Comparison of ENCODE assay signal across 11 mouse cellular contexts in the genomic region with DNA sequence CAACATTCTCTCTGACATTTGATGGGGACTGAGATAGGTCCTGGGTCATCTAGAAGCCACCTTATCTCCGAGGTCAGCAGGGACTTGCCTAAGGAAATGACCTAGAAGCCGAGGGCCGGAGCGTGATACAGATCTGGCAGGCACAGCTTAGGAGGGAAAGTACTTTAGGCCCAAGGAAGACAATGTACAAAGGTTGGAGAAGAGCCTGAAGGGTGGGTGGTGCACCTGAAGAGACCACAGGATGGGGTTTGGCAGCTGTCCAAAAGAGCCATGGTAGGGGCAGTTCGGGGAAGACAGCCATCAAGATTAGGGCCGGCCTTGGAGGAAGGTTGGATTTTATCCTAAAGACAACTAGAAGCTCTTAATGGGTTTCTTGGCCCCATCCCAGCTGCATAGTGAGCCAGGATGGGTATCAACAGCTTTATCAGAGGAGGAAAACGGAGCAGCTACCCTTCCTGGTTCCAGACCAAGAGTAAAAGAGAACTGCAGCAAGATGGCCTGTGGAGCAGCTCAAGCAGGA.
DNase-seq lines count a peak whose midpoint lies in the region; ATAC-seq and TF ChIP-seq lines count a peak whose summit lies in the region.
"Had no signal": no experiment of that assay in that cellular context is flagged by ENCODE, and none has a peak within 500 bp of the region (broad histone marks: within the 10 kb centered on the region; RNA-seq: fewer than 3 reads in every experiment).

No protein-coding gene starts in this region.

- no peaks in the 10 kb centered on the region for H3K9me3 ChIP-seq in G1E (replicated peaks)
- no peaks in the 10 kb centered on the region for H3K9me3 ChIP-seq in lung, postnatal 0 days (ENCODE audit: low read length)

- ATAC-seq in G1E (ENCODE audit: extremely low read depth, insufficient number of reproducible peaks, low FRiP score, poor library complexity, severe bottlenecking) = peak; percentile 61
- ATAC-seq in lung, postnatal 0 days = peak; percentile 74
- ATAC-seq in cerebellum, adult (ENCODE audit: insufficient number of reproducible peaks, low FRiP score, low TSS enrichment) = no peak

- peaks cover 74% of the 10 kb centered on the region for H3K4me1 ChIP-seq in G1E (ENCODE audit: insufficient read depth, low read depth, low read length)
- H3K4me1 ChIP-seq in lung, postnatal 0 days (ENCODE audit: insufficient read depth, low read depth, low read length) = no peaks in the 10 kb centered on the region
- H3K4me1 ChIP-seq: midbrain, embryonic 12.5 days had no signal

- no peak overlapping the region for H3K9ac ChIP-seq in lung, postnatal 0 days (replicated peaks; ENCODE audit: low read depth)
- H3K9ac ChIP-seq: midbrain, embryonic 12.5 days had no signal

- no peak overlapping the region for H3K27ac ChIP-seq in lung, postnatal 0 days (ENCODE audit: low read length)
- H3K27ac ChIP-seq: midbrain, embryonic 12.5 days had no signal

- 55% methylated on average over 7 of the region's 7 CpGs for WGBS in lung, postnatal 0 days

- no peak overlapping the region for H3K4me2 ChIP-seq in lung, postnatal 0 days (replicated peaks; ENCODE audit: low read depth, low read length)
- H3K4me2 ChIP-seq: midbrain, embryonic 12.5 days had no signal

- H3K4me3 ChIP-seq in G1E (ENCODE audit: low read depth, low read length) = peak overlapping the region; percentile 21; the same call in 1 of the 2 replicates
- H3K4me3 ChIP-seq in lung, postnatal 0 days (ENCODE audit: low read depth, low read length) = no peak overlapping the region
- H3K4me3 ChIP-seq: midbrain, embryonic 12.5 days had no signal

- no peaks in the 10 kb centered on the region for H3K36me3 ChIP-seq in G1E (replicated peaks)
- no peaks in the 10 kb centered on the region for H3K36me3 ChIP-seq in lung, postnatal 0 days (ENCODE audit: insufficient read depth, low read length)
- H3K36me3 ChIP-seq: midbrain, embryonic 12.5 days had no signal

- H3K27me3 ChIP-seq in G1E (ENCODE audit: insufficient read depth, low read length) = no peaks in the 10 kb centered on the region
- H3K27me3 ChIP-seq in lung, postnatal 0 days (replicated peaks; ENCODE audit: insufficient read depth, low read length) = no peaks in the 10 kb centered on the region
- H3K27me3 ChIP-seq: midbrain, embryonic 12.5 days had no signal

- peak; percentile 83 for TF ChIP-seq EP300 in lung, postnatal 0 days (IDR thresholded peaks at IDR 0.05)

- TF ChIP-seq CTCF in G1E (IDR thresholded peaks at IDR 0.05; ENCODE audit: low read depth, low read length) = no peak
- TF ChIP-seq CTCF in lung, postnatal 0 days (IDR thresholded peaks at IDR 0.05) = peak; percentile 22; the same call in 1 of the 2 replicates

- peak; percentile 62 to 65 for DNase-seq in cerebellum, postnatal 10 days
- DNase-seq in cerebellum, adult 9-11 months = no peak
- no peak for DNase-seq in G1E (ENCODE audit: low spot score)
- DNase-seq in heart, adult 8-10 months (ENCODE audit: low spot score) = peak; percentile 62
- peak; percentile 32 for DNase-seq in lung, postnatal 0 days (ENCODE audit: low spot score)
- no peak for DNase-seq in ovary, adult 18-20 months (ENCODE audit: low spot score)
- no peak for DNase-seq in layer of hippocampus, adult 9-10 months (ENCODE audit: low spot score)
- DNase-seq: cerebellum, postnatal 36 days; liver had no signal

Comparison
In these comparisons a context has a peak if more than half of its experiments do, and no peak if none do; other contexts are left out.
1. DNase-seq: peak in cerebellum, postnatal 10 days (2 of 2), heart, adult 8-10 months (single experiment) and lung, postnatal 0 days (single experiment); none in cerebellum, adult 9-11 months (single experiment), G1E (single experiment), ovary, adult 18-20 months (single experiment) and layer of hippocampus, adult 9-10 months (single experiment).